Mouse (Mus musculus): ENCODE measurements around the gene Arih2.

Gene Arih2

GRCm38 (mm10) chr9:108579344-108579690 is 69.9 kb downstream of the Arih2 start:
- no peak for DNase-seq (ENCODE audit: low read depth)

GRCm38 (mm10) chr9:108578545-108579343 is 70.4 kb downstream of the Arih2 start, which contains the start of gene Wdr6:
Gene Wdr6, minus strand, starts transcription at chr9:108578739.
- DNase-seq (ENCODE audit: low read depth) = peak; percentile 98

GRCm38 (mm10) chr9:108577934-108578544 is 71.1 kb downstream of the Arih2 start:
- DNase-seq (ENCODE audit: low read depth) = peak; percentile 53

GRCm38 (mm10) chr9:108577025-108577424 is 72.2 kb downstream of the Arih2 start:
- DNase-seq (ENCODE audit: low read depth) = no peak

GRCm38 (mm10) chr9:108575321-108576297 is 73.6 kb downstream of the Arih2 start:
- DNase-seq (ENCODE audit: low read depth) = no peak

- DNase-seq (ENCODE audit: low read depth) = no peak
Measured at GRCm38 (mm10) chr9:108574921-108575320, 74.3 kb downstream of the Arih2 start.

- peak; percentile 62 for DNase-seq (ENCODE audit: low read depth)
Measured at GRCm38 (mm10) chr9:108573774-108574690, 75.2 kb downstream of the Arih2 start.

- DNase-seq (ENCODE audit: low read depth) = no peak
Measured at GRCm38 (mm10) chr9:108572321-108572720, 76.9 kb downstream of the Arih2 start.

- no peak for DNase-seq (ENCODE audit: low read depth)
Measured at GRCm38 (mm10) chr9:108571401-108571973, 77.7 kb downstream of the Arih2 start.

GRCm38 (mm10) chr9:108570207-108570896 is 78.8 kb downstream of the Arih2 start:
- peak; percentile 92 for DNase-seq (ENCODE audit: low read depth)

- peak; percentile 98 for DNase-seq (ENCODE audit: low read depth)
Measured at GRCm38 (mm10) chr9:108569381-108570206, 79.6 kb downstream of the Arih2 start, which contains the start of gene Dalrd3. Gene Dalrd3, plus strand, starts transcription at chr9:108569886.

GRCm38 (mm10) chr9:108568511-108568921 is 80.7 kb downstream of the Arih2 start:
- DNase-seq (ENCODE audit: low read depth) = peak; percentile 67

GRCm38 (mm10) chr9:108567931-108568419 is 81.2 kb downstream of the Arih2 start:
- peak; percentile 66 for DNase-seq (ENCODE audit: low read depth)

GRCm38 (mm10) chr9:108566815-108567776 is 82.1 kb downstream of the Arih2 start, which contains the start of gene Ndufaf3:
Gene Ndufaf3, minus strand, starts transcription at chr9:108567434.
- peak; percentile 97 for DNase-seq (ENCODE audit: low read depth)

- DNase-seq (ENCODE audit: low read depth) = peak; percentile 52
Measured at GRCm38 (mm10) chr9:108565881-108566814, 83.0 kb downstream of the Arih2 start.

- peak; percentile 25 for DNase-seq (ENCODE audit: low read depth)
Measured at GRCm38 (mm10) chr9:108564131-108564530, 85.1 kb downstream of the Arih2 start.

- DNase-seq (ENCODE audit: low read depth) = no peak
Measured at GRCm38 (mm10) chr9:108563671-108564070, 85.5 kb downstream of the Arih2 start.
